Mouse (Mus musculus) forebrain, embryonic 11.5 days (tissue): ENCODE data around the gene Tnnt3. TPM values are rescaled to one million over a fixed set of nuclear protein-coding genes. Genes with fewer than 3 reads are reported as not detected.

ENCODE experiments used
- ATAC-seq: fragments of 200-750 bp; cut with Nextera tagmentation; replicated peaks from 2 replicates; pipeline ENCODE4 v1.8.0; 2017; ENCODE audit warnings: moderate TSS enrichment; ENCODE audit not compliant: low FRiP score
- DNase-seq: peaks from one replicate; pipeline ENCODE4 v3.0.0-alpha.2; 2017; ENCODE audit warnings: low spot score
- H3K27ac ChIP-seq: fragments of 300-500 bp; sonication (generic); 2 replicates; pipeline ENCODE4 v1.5.1; 2014; ENCODE audit warnings: low read depth, low read length
- H3K27me3 ChIP-seq: fragments of 300-500 bp; sonication (generic); 2 replicates; pipeline ENCODE4 v1.6.1; 2014; ENCODE audit warnings: mild to moderate bottlenecking, low read length, mixed read lengths; ENCODE audit not compliant: control insufficient read depth, insufficient read depth
- H3K36me3 ChIP-seq: fragments of 300-500 bp; sonication (generic); 2 replicates; pipeline ENCODE4 v1.6.1; 2014; ENCODE audit warnings: mild to moderate bottlenecking, low read length, moderate library complexity, mixed read lengths; ENCODE audit not compliant: control insufficient read depth, insufficient read depth
- H3K4me1 ChIP-seq: fragments of 300-500 bp; sonication (generic); replicated peaks from 2 replicates; pipeline ENCODE4 v1.6.1; 2014; ENCODE audit warnings: low read length, mixed read lengths; ENCODE audit not compliant: control insufficient read depth, insufficient read depth
- H3K4me2 ChIP-seq: fragments of 300-500 bp; sonication (generic); 2 replicates; pipeline ENCODE4 v1.6.1; 2014; ENCODE audit warnings: low read depth, mild to moderate bottlenecking, low read length, moderate library complexity, mixed read lengths; ENCODE audit not compliant: severe bottlenecking
- H3K4me3 ChIP-seq: fragments of 300-500 bp; sonication (generic); 2 replicates; pipeline ENCODE4 v1.5.1; 2014; ENCODE audit warnings: low read depth, low read length
- H3K9ac ChIP-seq: fragments of 300-500 bp; sonication (generic); 2 replicates; pipeline ENCODE4 v1.6.1; 2014; ENCODE audit warnings: low read length
- H3K9me3 ChIP-seq: fragments of 300-500 bp; sonication (generic); 2 replicates; pipeline ENCODE4 v1.6.1; 2016; ENCODE audit warnings: low read length, mixed read lengths; ENCODE audit not compliant: control insufficient read depth
- WGBS: fragments of 180-500 bp; shearing (Covaris S2); extraction: QIAGEN DNeasy Blood & Tissue Kit; methylation state at CpG from one replicate; pipeline ENCODE4 v1.1.7; 2014; 5-methylcytosine and 5-hydroxymethylcytosine counted together
- polyA plus RNA-seq: library from polyadenylated mRNA; unstranded; fragments of >200 nt; fragmentation: Nextera tagmentation; extraction: Ambion mirVana; gene quantifications from 2 replicates; pipeline ENCODE4 v1.2.1, GENCODE M21; 2014

The Tnnt3 gene
- polyA plus RNA-seq, 1 experiment from 2014 or later: 1.0 TPM

GRCm38 (mm10) chr7:142560942-142561855 lies 62.6 kb downstream of the Tnnt3 start:
- Histone ChIP-seq H3K4me2 (no peak overlapping the region), H3K9me3 (no peaks in the 10 kb centered on the region), H3K27ac (no peak overlapping the region), H3K36me3 (no peaks in the 10 kb centered on the region), H3K27me3 (no peaks in the 10 kb centered on the region), H3K4me3 (no peak overlapping the region), H3K4me1 (peaks cover 7% of the 10 kb centered on the region; the same call in 1 of the 2 replicates), H3K9ac (no peak overlapping the region)
- ATAC-seq (no peak), DNase-seq (no peak)
- 28% methylated on average over 18 of the region's 18 CpGs for WGBS

- Histone ChIP-seq H3K27me3 (no peaks in the 10 kb centered on the region), H3K4me3 (no peak overlapping the region), H3K27ac (no peak overlapping the region), H3K36me3 (no peaks in the 10 kb centered on the region), H3K4me2 (no peak overlapping the region), H3K4me1 (peaks cover 7% of the 10 kb centered on the region; the same call in 1 of the 2 replicates), H3K9ac (no peak overlapping the region), H3K9me3 (no peaks in the 10 kb centered on the region)
- DNase-seq (no peak), ATAC-seq (no peak)
- 74% methylated on average over 4 of the region's 4 CpGs for whole genome bisulfite sequencing
Observed at GRCm38 (mm10) chr7:142561856-142562404, 63.3 kb downstream of the Tnnt3 start.

- WGBS: 37% methylated on average over 6 of the region's 6 CpGs
- no peaks in the 10 kb centered on the region for H3K36me3 ChIP-seq
- no peaks in the 10 kb centered on the region for H3K9me3 ChIP-seq
- no peaks in the 10 kb centered on the region for H3K27me3 ChIP-seq
- H3K9ac ChIP-seq: no peak overlapping the region
- ATAC-seq (no peak), DNase-seq (no peak)
- H3K4me2 ChIP-seq: no peak overlapping the region
- no peak overlapping the region for H3K27ac ChIP-seq
- H3K4me3 ChIP-seq: no peak overlapping the region
- peaks cover 7% of the 10 kb centered on the region; the same call in 1 of the 2 replicates for H3K4me1 ChIP-seq
Observed at GRCm38 (mm10) chr7:142563168-142563567, 64.5 kb downstream of the Tnnt3 start.

DNA sequence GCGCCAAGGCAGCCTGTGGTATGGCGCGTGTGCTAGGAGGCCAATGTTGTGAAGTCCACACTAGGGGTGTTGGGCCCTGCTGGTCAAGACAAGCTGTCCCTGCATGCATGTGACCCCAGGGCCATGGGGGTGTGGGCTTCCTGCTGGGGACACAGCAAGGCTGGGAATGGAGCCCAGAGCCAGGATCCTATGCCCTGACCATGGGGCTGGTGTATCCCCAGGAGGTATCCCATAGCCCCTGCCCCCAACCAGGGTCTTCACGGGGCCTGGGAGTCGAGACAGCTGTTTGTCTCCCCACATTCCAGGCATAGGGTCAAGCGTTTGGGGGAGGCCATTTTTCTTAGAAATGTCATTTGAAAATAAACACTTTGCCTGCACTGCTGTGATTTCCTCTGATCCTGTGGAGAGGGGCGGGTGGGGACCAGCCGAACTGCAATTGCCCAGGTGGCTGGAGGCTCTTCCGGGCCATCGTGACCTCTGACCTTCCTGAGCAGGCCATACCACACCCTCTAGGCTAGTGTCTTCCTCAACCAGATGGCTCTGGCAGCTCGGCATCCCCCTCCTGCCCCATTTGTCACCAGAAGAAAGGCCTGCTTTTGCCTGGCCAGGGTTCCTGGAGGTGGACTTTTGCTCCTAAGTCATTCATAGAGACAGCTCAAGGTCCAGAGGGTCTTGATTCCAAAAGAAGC lies 66.5 kb downstream of the Tnnt3 start:
- no peaks in the 10 kb centered on the region for H3K36me3 ChIP-seq
- H3K9ac ChIP-seq: no peak overlapping the region
- no peaks in the 10 kb centered on the region for H3K9me3 ChIP-seq
- no peak overlapping the region for H3K4me3 ChIP-seq
- H3K4me2 ChIP-seq: no peak overlapping the region
- WGBS: 72% methylated on average over 11 of the region's 11 CpGs
- peaks cover 5% of the 10 kb centered on the region; the same call in 1 of the 2 replicates for H3K4me1 ChIP-seq
- DNase-seq: no peak
- no peak overlapping the region for H3K27ac ChIP-seq
- H3K27me3 ChIP-seq: no peaks in the 10 kb centered on the region
- no peak for ATAC-seq

Other genes with a start within 250 kb of the Tnnt3 start
- not detected in 2 replicates for gene Gm2431, start 240.5 kb upstream of the Tnnt3 start, polyA plus RNA-seq
- gene Gm4559, start 224.5 kb upstream of the Tnnt3 start, polyA plus RNA-seq: not detected in 2 replicates
- not detected in 2 replicates for gene Krtap5-1, start 201.7 kb upstream of the Tnnt3 start, polyA plus RNA-seq
- not detected in 2 replicates for gene Krtap5-4, start 195.3 kb upstream of the Tnnt3 start, polyA plus RNA-seq
- 0.24 and 0.32 TPM in 2 replicates for gene Ifitm10, start 125.1 kb upstream of the Tnnt3 start, polyA plus RNA-seq
- gene Gm49369, start 116.2 kb upstream of the Tnnt3 start, polyA plus RNA-seq: not detected in 2 replicates
- 129 and 147 TPM in 2 replicates for gene Ctsd, start 110.8 kb upstream of the Tnnt3 start, polyA plus RNA-seq
- not detected in 2 replicates for gene Syt8, start 64.0 kb upstream of the Tnnt3 start, polyA plus RNA-seq
- gene Tnni2, start 57.0 kb upstream of the Tnnt3 start, polyA plus RNA-seq: 1.3 TPM in 1 of 2 replicates, not detected in the other
- 8.7 and 9.8 TPM in 2 replicates for gene Lsp1, start 38.0 kb upstream of the Tnnt3 start, polyA plus RNA-seq
- 18.3 and 18.7 TPM in 2 replicates for gene Mrpl23, start 33.9 kb downstream of the Tnnt3 start, polyA plus RNA-seq
- gene Igf2, start 168.0 kb downstream of the Tnnt3 start, polyA plus RNA-seq: 121 and 141 TPM in 2 replicates
- not detected in 2 replicates for gene Gm49394, start 171.1 kb downstream of the Tnnt3 start, polyA plus RNA-seq
- gene Ins2, start 244.5 kb downstream of the Tnnt3 start, polyA plus RNA-seq: not detected in 2 replicates